ENCODE assay signal across 10 mouse cellular contexts in genomic region chr9:75264008-75264718, GRCm38 (mm10). TPM values are rescaled to one million over a fixed set of nuclear protein-coding genes. Genes with fewer than 3 reads are reported as not detected.
A peak's percentile ranks its signal among the peaks of the same experiment; 100 is the strongest.
DNase-seq lines count a peak whose midpoint lies in the region; ATAC-seq and TF ChIP-seq lines count a peak whose summit lies in the region.
"Had no signal": no experiment of that assay in that cellular context is flagged by ENCODE, and none has a peak within 500 bp of the region (broad histone marks: within the 10 kb centered on the region; RNA-seq: fewer than 3 reads in every experiment).

No protein-coding gene starts in this region.

- H3K36me3 ChIP-seq in midbrain, embryonic 10.5 days, result no peaks in the 10 kb centered on the region
- H3K36me3 ChIP-seq in midbrain, embryonic 13.5 days, result no peaks in the 10 kb centered on the region
- no peaks in the 10 kb centered on the region for H3K36me3 ChIP-seq in liver, embryonic 16.5 days (ENCODE audit: control insufficient read depth, insufficient read depth)
- H3K36me3 ChIP-seq in small intestine, adult 2 months (ENCODE audit: control insufficient read depth, insufficient read depth, low read length), result peaks cover 4% of the 10 kb centered on the region

- no peaks in the 10 kb centered on the region for H3K27me3 ChIP-seq in midbrain, embryonic 10.5 days (ENCODE audit: low read depth, poor library complexity, severe bottlenecking)
- H3K27me3 ChIP-seq in midbrain, embryonic 13.5 days, result no peaks in the 10 kb centered on the region
- no peaks in the 10 kb centered on the region for H3K27me3 ChIP-seq in liver, embryonic 16.5 days (ENCODE audit: control insufficient read depth, insufficient read depth, low read depth, low read length)
- no peaks in the 10 kb centered on the region for H3K27me3 ChIP-seq in small intestine, adult 2 months (ENCODE audit: control insufficient read depth, insufficient read depth, low read length)

- TF ChIP-seq CTCF in small intestine, adult 2 months (IDR thresholded peaks at IDR 0.05; ENCODE audit: extremely low read depth, insufficient read length, insufficient replicate concordance, low read depth, low read length), result no peak
- no peak for TF ChIP-seq CTCF in layer of hippocampus, adult 2 months (conservative IDR thresholded peaks at IDR 0.05)

- DNase-seq in midbrain, embryonic 10.5 days (ENCODE audit: low spot score), result no peak
- DNase-seq in R1 (ENCODE audit: low read depth, low spot score), result peak; percentile 84
- DNase-seq in heart, adult 8-10 months (ENCODE audit: low spot score), result no peak
- DNase-seq in heart, postnatal 25 days (ENCODE audit: low spot score), result no peak
- no peak for DNase-seq in layer of hippocampus, adult 2 months (ENCODE audit: low spot score in 2 of 2)
- DNase-seq: heart, postnatal 4 days had no signal

- H3K9ac ChIP-seq in midbrain, embryonic 13.5 days (replicated peaks), result no peak overlapping the region
- no peak overlapping the region for H3K9ac ChIP-seq in liver, embryonic 16.5 days (ENCODE audit: low read depth, low read length)

- no peak overlapping the region for H3K4me3 ChIP-seq in midbrain, embryonic 10.5 days
- H3K4me3 ChIP-seq in midbrain, embryonic 13.5 days (replicated peaks), result no peak overlapping the region
- no peak overlapping the region for H3K4me3 ChIP-seq in liver, embryonic 16.5 days (ENCODE audit: low read depth, low read length)
- H3K4me3 ChIP-seq in small intestine, adult 2 months (ENCODE audit: low read depth, low read length), result no peak overlapping the region
- H3K4me3 ChIP-seq in layer of hippocampus, adult 2 months, result no peak overlapping the region

- intact Hi-C loops in heart, postnatal 25 days (cut with DNase I), result no loop called here

- TF ChIP-seq POLR2A in small intestine, adult 2 months (IDR thresholded peaks at IDR 0.05; ENCODE audit: low read depth, low read length), result no peak

- ATAC-seq in midbrain, embryonic 13.5 days, result no peak
- ATAC-seq in liver, embryonic 16.5 days (ENCODE audit: low read depth), result peak; percentile 60
- ATAC-seq: midbrain, embryonic 16.5 days had no signal

- 0 out of 2 replicates have a peak, but pooled peaks cover 3% of the 10 kb centered on the region for H3K9me3 ChIP-seq in midbrain, embryonic 10.5 days (replicated peaks)
- H3K9me3 ChIP-seq in midbrain, embryonic 13.5 days, result no peaks in the 10 kb centered on the region
- H3K9me3 ChIP-seq in liver, embryonic 16.5 days (replicated peaks; ENCODE audit: control insufficient read depth, low read length), result no peaks in the 10 kb centered on the region

- peak overlapping the region; percentile 55 for H3K27ac ChIP-seq in midbrain, embryonic 10.5 days (replicated peaks)
- H3K27ac ChIP-seq in midbrain, embryonic 13.5 days, result no peak overlapping the region
- no peak overlapping the region for H3K27ac ChIP-seq in liver, embryonic 16.5 days (ENCODE audit: low read length)
- peak overlapping the region; percentile 14; the same call in 1 of the 2 replicates for H3K27ac ChIP-seq in small intestine, adult 2 months (ENCODE audit: insufficient read depth, low read depth, low read length)
- H3K27ac ChIP-seq in layer of hippocampus, adult 2 months, result no peak overlapping the region

- H3K4me2 ChIP-seq in midbrain, embryonic 13.5 days (replicated peaks), result no peak overlapping the region
- no peak overlapping the region for H3K4me2 ChIP-seq in liver, embryonic 16.5 days (ENCODE audit: low read depth, low read length)

- 52% methylated on average over 3 of the region's 3 CpGs for WGBS in midbrain, embryonic 10.5 days
- 47% methylated on average over 3 of the region's 3 CpGs for WGBS in midbrain, embryonic 13.5 days
- WGBS in liver, embryonic 16.5 days (ENCODE audit: insufficient replicate concordance), result 29% methylated on average over 3 of the region's 3 CpGs
- 52% methylated on average over 3 of the region's 3 CpGs for WGBS in small intestine, adult 2 months

- H3K4me1 ChIP-seq in midbrain, embryonic 10.5 days, result peaks cover 42% of the 10 kb centered on the region
- peaks cover 30% of the 10 kb centered on the region for H3K4me1 ChIP-seq in midbrain, embryonic 13.5 days (replicated peaks)
- H3K4me1 ChIP-seq in liver, embryonic 16.5 days (ENCODE audit: control insufficient read depth, low read depth, low read length), result no peaks in the 10 kb centered on the region
- H3K4me1 ChIP-seq in small intestine, adult 2 months (ENCODE audit: control insufficient read depth, insufficient read depth, insufficient read length, low read length), result no peaks in the 10 kb centered on the region; the same call in 1 of the 2 replicates

RNA-seq across cellular contexts. Expression of gene Myo5c, which starts 32.3 kb away (rescaled TPM):
- polyA plus RNA-seq in midbrain, embryonic 10.5 days (2016; fragmentation: Nextera tagmentation; extraction: Ambion mirVana), result 0.52 and 0.77 TPM in 2 replicates
- 0.50 and 0.59 TPM in 2 replicates for polyA plus RNA-seq in midbrain, embryonic 13.5 days (2015; fragmentation: Nextera tagmentation; extraction: Ambion mirVana)
- polyA plus RNA-seq in liver, embryonic 16.5 days (2015; fragmentation: Nextera tagmentation; extraction: Ambion mirVana), result 1.1 and 1.6 TPM in 2 replicates
- 10.9 and 12.1 TPM in 2 replicates for polyA plus RNA-seq in small intestine, adult 2 months (2012; rRNA removed)
- total RNA-seq in heart, adult 8-10 months (2022), result 1 to 10 TPM; 3.8 to 7.2 (median 5.3) TPM
- total RNA-seq in heart, postnatal 25 days (2021), result 1 to 10 TPM; 5.6 to 7.1 TPM
- total RNA-seq in layer of hippocampus, adult 2 months (2021), result under 1 TPM; 0.59 to 0.81 TPM

RNA-seq across cellular contexts. Expression of gene Gnb5, which starts 41.9 kb away (rescaled TPM):
- 29.3 and 30.9 TPM in 2 replicates for polyA plus RNA-seq in midbrain, embryonic 10.5 days (2016; fragmentation: Nextera tagmentation; extraction: Ambion mirVana)
- polyA plus RNA-seq in midbrain, embryonic 13.5 days (2015; fragmentation: Nextera tagmentation; extraction: Ambion mirVana), result 46.4 and 50.2 TPM in 2 replicates
- polyA plus RNA-seq in liver, embryonic 16.5 days (2015; fragmentation: Nextera tagmentation; extraction: Ambion mirVana), result 1.3 and 1.7 TPM in 2 replicates
- polyA plus RNA-seq in small intestine, adult 2 months (2012; rRNA removed), result 3.9 and 7.3 TPM in 2 replicates
- total RNA-seq in heart, adult 8-10 months (2022), result 10 to 100 TPM; 20.4 to 25.1 (median 23.8) TPM
- total RNA-seq in heart, postnatal 25 days (2021), result 10 to 100 TPM; 25.0 to 26.5 TPM
- 100 to 1,000 TPM; 125 to 127 TPM for total RNA-seq in layer of hippocampus, adult 2 months (2021)

Comparison
In these comparisons a context has a peak if more than half of its experiments do, and no peak if none do; other contexts are left out.
1. H3K27ac ChIP-seq: peak in midbrain, embryonic 10.5 days (single experiment) and small intestine, adult 2 months (single experiment); none in midbrain, embryonic 13.5 days (single experiment), liver, embryonic 16.5 days (single experiment) and layer of hippocampus, adult 2 months (single experiment).